Mouse (Mus musculus): ENCODE data around the gene Gm48552. TPM values are rescaled to one million over a fixed set of nuclear protein-coding genes. Genes with fewer than 3 reads are reported as not detected.

Gm48552 gene
- polyA plus RNA-seq, 1 experiment from 2014 or later = 1.4 TPM

- no peak for TF ChIP-seq CTCF (IDR thresholded peaks at IDR 0.05; ENCODE audit: low read depth)
- Histone ChIP-seq H3K36me3 (ENCODE audit: insufficient read depth) (peaks cover 38% of the 10 kb centered on the region), H3K27me3 (ENCODE audit: insufficient read depth, low read length) (no peaks in the 10 kb centered on the region), H3K4me2 (peak overlapping the region; percentile 49), H3K27ac (ENCODE audit: low read depth) (peak overlapping the region; percentile 92), H3K9me3 (ENCODE audit: low read depth, low read length) (no peaks in the 10 kb centered on the region), H3K4me1 (ENCODE audit: insufficient read depth) (peaks cover 60% of the 10 kb centered on the region), H3K9ac (peak overlapping the region; percentile 16), H3K4me3 (ENCODE audit: low read depth, low read length) (peak overlapping the region; percentile 8; the same call in 1 of the 2 replicates)
- WGBS = 36% methylated on average over 18 of the region's 18 CpGs
- DNase-seq = peak; percentile 86
- peak; percentile 8 for ATAC-seq (ENCODE audit: insufficient read depth)
Observed at GRCm38 (mm10) chr10:81411471-81412400, 22.9 kb downstream of the Gm48552 start.

GRCm38 (mm10) chr10:81412586-81413309, 23.9 kb downstream of the Gm48552 start:
- peak overlapping the region; percentile 16; the same call in 1 of the 2 replicates for H3K9ac ChIP-seq
- H3K4me1 ChIP-seq (ENCODE audit: insufficient read depth) = peaks cover 59% of the 10 kb centered on the region
- H3K27me3 ChIP-seq (ENCODE audit: insufficient read depth, low read length) = no peaks in the 10 kb centered on the region
- ATAC-seq (ENCODE audit: insufficient read depth) (no peak), DNase-seq (no peak)
- H3K27ac ChIP-seq (ENCODE audit: low read depth) = peak overlapping the region; percentile 92
- no peak overlapping the region for H3K4me3 ChIP-seq (ENCODE audit: low read depth, low read length)
- H3K4me2 ChIP-seq = peak overlapping the region; percentile 49
- TF ChIP-seq CTCF (IDR thresholded peaks at IDR 0.05; ENCODE audit: low read depth) = no peak
- WGBS = 67% methylated on average over 16 of the region's 16 CpGs
- H3K36me3 ChIP-seq (ENCODE audit: insufficient read depth) = peaks cover 28% of the 10 kb centered on the region
- no peaks in the 10 kb centered on the region for H3K9me3 ChIP-seq (ENCODE audit: low read depth, low read length)

- DNase-seq (peak; percentile 89), ATAC-seq (ENCODE audit: insufficient read depth) (peak; percentile 4; the same call in 1 of the 2 replicates)
- H3K9me3 ChIP-seq (ENCODE audit: low read depth, low read length) = no peaks in the 10 kb centered on the region
- peaks cover 51% of the 10 kb centered on the region for H3K4me1 ChIP-seq (ENCODE audit: insufficient read depth)
- peak; percentile 20 for TF ChIP-seq CTCF (IDR thresholded peaks at IDR 0.05; ENCODE audit: low read depth)
- no peaks in the 10 kb centered on the region for H3K27me3 ChIP-seq (ENCODE audit: insufficient read depth, low read length)
- H3K4me3 ChIP-seq (ENCODE audit: low read depth, low read length) = peak overlapping the region; percentile 15; the same call in 1 of the 2 replicates
- H3K9ac ChIP-seq = peak overlapping the region; percentile 42
- peak overlapping the region; percentile 48 for H3K4me2 ChIP-seq
- 26% methylated on average over 26 of the region's 26 CpGs for WGBS
- H3K36me3 ChIP-seq (ENCODE audit: insufficient read depth) = peaks cover 20% of the 10 kb centered on the region
- H3K27ac ChIP-seq (ENCODE audit: low read depth) = peak overlapping the region; percentile 92
Observed at GRCm38 (mm10) chr10:81413310-81414261, 24.8 kb downstream of the Gm48552 start.

- peak overlapping the region; percentile 48 for H3K4me2 ChIP-seq
- DNase-seq (no peak), ATAC-seq (ENCODE audit: insufficient read depth) (no peak)
- H3K4me3 ChIP-seq (ENCODE audit: low read depth, low read length) = no peak overlapping the region
- no peak overlapping the region for H3K9ac ChIP-seq
- H3K4me1 ChIP-seq (ENCODE audit: insufficient read depth) = peaks cover 54% of the 10 kb centered on the region
- TF ChIP-seq CTCF (IDR thresholded peaks at IDR 0.05; ENCODE audit: low read depth) = no peak
- no peaks in the 10 kb centered on the region for H3K9me3 ChIP-seq (ENCODE audit: low read depth, low read length)
- H3K27me3 ChIP-seq (ENCODE audit: insufficient read depth, low read length) = no peaks in the 10 kb centered on the region
- peaks cover 21% of the 10 kb centered on the region; the same call in 1 of the 2 replicates for H3K36me3 ChIP-seq (ENCODE audit: insufficient read depth)
- H3K27ac ChIP-seq (ENCODE audit: low read depth) = peak overlapping the region; percentile 92
Observed at GRCm38 (mm10) chr10:81414682-81415081, 25.9 kb downstream of the Gm48552 start.

GRCm38 (mm10) chr10:81415146-81415545, 26.3 kb downstream of the Gm48552 start:
- H3K27me3 ChIP-seq (ENCODE audit: insufficient read depth, low read length) = no peaks in the 10 kb centered on the region
- H3K36me3 ChIP-seq (ENCODE audit: insufficient read depth) = peaks cover 25% of the 10 kb centered on the region
- no peak overlapping the region for H3K9ac ChIP-seq
- H3K9me3 ChIP-seq (ENCODE audit: low read depth, low read length) = no peaks in the 10 kb centered on the region
- DNase-seq (no peak), ATAC-seq (ENCODE audit: insufficient read depth) (no peak)
- H3K4me2 ChIP-seq = no peak overlapping the region
- peaks cover 54% of the 10 kb centered on the region for H3K4me1 ChIP-seq (ENCODE audit: insufficient read depth)
- WGBS = 75% methylated on average over 5 of the region's 5 CpGs
- no peak overlapping the region for H3K4me3 ChIP-seq (ENCODE audit: low read depth, low read length)
- TF ChIP-seq CTCF (IDR thresholded peaks at IDR 0.05; ENCODE audit: low read depth) = no peak
- no peak overlapping the region for H3K27ac ChIP-seq (ENCODE audit: low read depth)

GRCm38 (mm10) chr10:81415549-81416310, 26.9 kb downstream of the Gm48552 start:
- Histone ChIP-seq H3K27me3 (ENCODE audit: insufficient read depth, low read length) (no peaks in the 10 kb centered on the region), H3K4me2 (no peak overlapping the region), H3K9ac (no peak overlapping the region), H3K36me3 (ENCODE audit: insufficient read depth) (peaks cover 31% of the 10 kb centered on the region), H3K4me1 (ENCODE audit: insufficient read depth) (peaks cover 54% of the 10 kb centered on the region), H3K4me3 (ENCODE audit: low read depth, low read length) (no peak overlapping the region), H3K27ac (ENCODE audit: low read depth) (no peak overlapping the region), H3K9me3 (ENCODE audit: low read depth, low read length) (no peaks in the 10 kb centered on the region)
- DNase-seq = no peak
- ATAC-seq (ENCODE audit: insufficient read depth) = no peak
- TF ChIP-seq CTCF (IDR thresholded peaks at IDR 0.05; ENCODE audit: low read depth) = no peak
- WGBS = 57% methylated on average over 17 of the region's 17 CpGs
